ENCODE assay signal across 8 mouse cellular contexts in genomic region chr11:28365209-28365928, GRCm38 (mm10). TPM values are rescaled to one million over a fixed set of nuclear protein-coding genes. Genes with fewer than 3 reads are reported as not detected.
DNase-seq lines count a peak whose midpoint lies in the region; ATAC-seq and TF ChIP-seq lines count a peak whose summit lies in the region.

No protein-coding gene starts in this region.

- 4% methylated on average over 26 of the region's 26 CpGs for WGBS in hindbrain, embryonic 14.5 days
- 10% methylated on average over 26 of the region's 26 CpGs for WGBS in lung, postnatal 0 days

- H3K36me3 ChIP-seq in hindbrain, embryonic 14.5 days (replicated peaks; ENCODE audit: control insufficient read depth, insufficient read depth): no peaks in the 10 kb centered on the region
- H3K36me3 ChIP-seq in lung, postnatal 0 days (ENCODE audit: insufficient read depth, low read length): no peaks in the 10 kb centered on the region

- TF ChIP-seq EP300 in lung, postnatal 0 days (IDR thresholded peaks at IDR 0.05): no peak

- H3K4me2 ChIP-seq in hindbrain, embryonic 14.5 days (replicated peaks): peak overlapping the region; percentile 61
- peak overlapping the region; percentile 63 for H3K4me2 ChIP-seq in lung, postnatal 0 days (replicated peaks; ENCODE audit: low read depth, low read length)

- no peak for TF ChIP-seq CTCF in lung, postnatal 0 days (IDR thresholded peaks at IDR 0.05)

- H3K4me3 ChIP-seq in hindbrain, embryonic 14.5 days (replicated peaks; ENCODE audit: low read length): peak overlapping the region; percentile 27
- peak overlapping the region; percentile 27 for H3K4me3 ChIP-seq in lung, postnatal 0 days (ENCODE audit: low read depth, low read length)

- DNase-seq in T-cell, adult 2 months (ENCODE audit: low spot score): peak; percentile 8
- peak; percentile 80 to 91 for DNase-seq in cerebellum, postnatal 14 days
- peak; percentile 69 for DNase-seq in gastrocnemius, adult 18-20 months (ENCODE audit: low spot score)
- DNase-seq in hindbrain, embryonic 14.5 days (ENCODE audit: low spot score): peak; percentile 82
- DNase-seq in layer of hippocampus, postnatal 25 days (ENCODE audit: extremely low spot score in 1 of 2, low spot score in 1 of 2): peak; percentile 65 to 78
- peak; percentile 86 for DNase-seq in lung, postnatal 0 days (ENCODE audit: low spot score)
- DNase-seq in ovary, postnatal 10 days (ENCODE audit: low spot score): peak; percentile 42
- DNase-seq in thymus, postnatal 0 days (ENCODE audit: low spot score): peak; percentile 52

- no peaks in the 10 kb centered on the region for H3K27me3 ChIP-seq in hindbrain, embryonic 14.5 days (ENCODE audit: control insufficient read depth, insufficient read depth, low read length)
- no peaks in the 10 kb centered on the region for H3K27me3 ChIP-seq in lung, postnatal 0 days (replicated peaks; ENCODE audit: insufficient read depth, low read length)

- peak; percentile 96 for ATAC-seq in hindbrain, embryonic 14.5 days (ENCODE audit: low FRiP score)
- peak; percentile 88 for ATAC-seq in lung, postnatal 0 days

- H3K9me3 ChIP-seq in hindbrain, embryonic 14.5 days (ENCODE audit: control insufficient read depth, low read length): 0 out of 2 replicates have a peak, but pooled peaks cover 4% of the 10 kb centered on the region
- H3K9me3 ChIP-seq in lung, postnatal 0 days (ENCODE audit: low read length): no peaks in the 10 kb centered on the region

- H3K4me1 ChIP-seq in hindbrain, embryonic 14.5 days (replicated peaks; ENCODE audit: control insufficient read depth, insufficient read depth, low read length): peaks cover 12% of the 10 kb centered on the region
- peaks cover 8% of the 10 kb centered on the region; the same call in 1 of the 2 replicates for H3K4me1 ChIP-seq in lung, postnatal 0 days (ENCODE audit: insufficient read depth, low read depth, low read length)

- H3K9ac ChIP-seq in hindbrain, embryonic 14.5 days: peak overlapping the region; percentile 56
- no peak overlapping the region for H3K9ac ChIP-seq in lung, postnatal 0 days (replicated peaks; ENCODE audit: low read depth)

- H3K27ac ChIP-seq in hindbrain, embryonic 14.5 days: peak overlapping the region; percentile 57
- peak overlapping the region; percentile 21; the same call in 1 of the 2 replicates for H3K27ac ChIP-seq in lung, postnatal 0 days (ENCODE audit: low read length)

RNA-seq across cellular contexts. Expression of gene Gm6685, which starts 25.7 kb away (rescaled TPM):
- 1 to 10 TPM; 4.2 to 5.0 TPM for total RNA-seq in gastrocnemius, adult 18-20 months (2021)
- not detected in 2 replicates for polyA plus RNA-seq in hindbrain, embryonic 14.5 days (2014; fragmentation: Nextera tagmentation; extraction: Ambion mirVana)
- 1 to 10 TPM; 5.1 to 6.8 TPM for total RNA-seq in layer of hippocampus, postnatal 25 days (2021)
- not detected in 2 replicates for polyA plus RNA-seq in lung, postnatal 0 days (2015; fragmentation: Nextera tagmentation; extraction: Ambion mirVana)
- 0.23 TPM in 1 of 2 replicates, not detected in the other for polyA plus RNA-seq in thymus, postnatal 0 days (2015; fragmentation: Nextera tagmentation; extraction: Ambion mirVana)

Comparison
In these comparisons a context has a peak if more than half of its experiments do, and no peak if none do; other contexts are left out.
1. Peak in every context shown above with its lines: DNase-seq, ATAC-seq, H3K4me3 ChIP-seq and H3K27ac ChIP-seq.
2. DNase-seq: peak in every context shown above with its lines; median percentile 86 in lung, postnatal 0 days; 86 in cerebellum, postnatal 14 days; 82 in hindbrain, embryonic 14.5 days; 72 in layer of hippocampus, postnatal 25 days; 69 in gastrocnemius, adult 18-20 months; 52 in thymus, postnatal 0 days; 42 in ovary, postnatal 10 days; 8 in T-cell, adult 2 months.